Mouse (Mus musculus) monocyte, adult 59 days (primary cell): ENCODE results near the gene Lrat. TPM values are rescaled to one million over a fixed set of nuclear protein-coding genes. Genes with fewer than 3 reads are reported as not detected.

ENCODE experiments used
- total RNA-seq, 2 experiments: library from RNA; stranded (reverse); gene quantifications; one replicate each; pipeline ENCODE4 v1.2.4; 2023

Gene Lrat
- not detected for total RNA-seq

GRCm38 (mm10) chr3:82903613-82904205, at the start of gene Lrat:
Gene Lrat, minus strand, starts transcription at chr3:82903973.

DNA sequence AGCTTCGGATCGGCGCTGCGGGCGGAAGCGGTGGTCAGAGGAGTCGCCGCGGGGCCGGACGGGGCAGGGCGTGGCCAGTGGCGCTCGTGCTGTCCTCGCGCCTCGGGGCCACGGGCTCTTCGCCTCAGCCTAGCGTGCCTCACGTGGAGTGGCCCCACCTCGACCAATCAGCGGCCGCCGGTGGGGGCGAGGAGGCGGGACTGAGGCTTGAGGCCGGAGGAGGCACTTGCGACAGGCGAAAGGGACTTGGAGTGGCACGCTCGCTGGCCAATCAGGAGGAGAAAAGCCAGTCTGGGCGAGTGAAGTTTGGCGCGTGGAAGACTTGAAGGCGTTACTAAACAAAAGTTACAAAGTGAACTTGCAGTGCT, 27.4 kb downstream of the Lrat start, which contains the start of gene Rbm46:
Gene Rbm46 (minus strand): TSS at position 112 of the 368 bp plus-strand sequence.

Other genes with a start within 250 kb of the Lrat start
- gene Rbm46, start 27.5 kb downstream of the Lrat start, total RNA-seq, result not detected
- gene Fgg, start 103.8 kb upstream of the Lrat start, total RNA-seq, result not detected
- gene Fga, start 122.1 kb upstream of the Lrat start, total RNA-seq, result not detected
- gene Fgb, start 145.9 kb upstream of the Lrat start, total RNA-seq, result not detected
- 10 to 100 TPM; 31.2 to 38.2 TPM for gene Plrg1, start 151.5 kb upstream of the Lrat start, total RNA-seq
- not detected for gene Dchs2, start 224.0 kb upstream of the Lrat start, total RNA-seq